Mouse (Mus musculus): ENCODE data around the gene Sh3gl2.

The Sh3gl2 gene

DNA sequence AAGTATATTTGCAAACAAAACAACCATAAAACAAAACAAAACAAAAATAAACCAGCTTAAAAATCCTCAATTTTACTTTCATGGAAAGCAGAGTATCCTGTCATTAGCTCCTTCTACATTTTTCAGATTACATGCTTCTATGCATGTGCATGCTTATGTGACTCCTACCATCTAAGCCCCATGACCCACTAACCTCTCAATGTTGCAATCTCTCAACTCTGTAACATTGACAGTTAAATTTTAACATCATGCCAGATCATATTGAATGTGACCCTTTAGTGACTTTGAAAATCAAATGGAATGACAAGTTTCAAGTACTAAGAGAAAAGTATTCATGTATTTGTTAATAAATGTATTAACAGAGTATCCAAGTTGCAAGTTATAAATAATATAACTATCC, 389.2 kb downstream of the Sh3gl2 start:
- DNase-seq (ENCODE audit: low read depth, low spot score), result no peak

GRCm38 (mm10) chr4:85613331-85613730, 408.4 kb downstream of the Sh3gl2 start:
- no peak for DNase-seq (ENCODE audit: low read depth, low spot score)

GRCm38 (mm10) chr4:85618746-85619145, 413.8 kb downstream of the Sh3gl2 start:
- no peak for DNase-seq (ENCODE audit: low read depth, low spot score)

DNA sequence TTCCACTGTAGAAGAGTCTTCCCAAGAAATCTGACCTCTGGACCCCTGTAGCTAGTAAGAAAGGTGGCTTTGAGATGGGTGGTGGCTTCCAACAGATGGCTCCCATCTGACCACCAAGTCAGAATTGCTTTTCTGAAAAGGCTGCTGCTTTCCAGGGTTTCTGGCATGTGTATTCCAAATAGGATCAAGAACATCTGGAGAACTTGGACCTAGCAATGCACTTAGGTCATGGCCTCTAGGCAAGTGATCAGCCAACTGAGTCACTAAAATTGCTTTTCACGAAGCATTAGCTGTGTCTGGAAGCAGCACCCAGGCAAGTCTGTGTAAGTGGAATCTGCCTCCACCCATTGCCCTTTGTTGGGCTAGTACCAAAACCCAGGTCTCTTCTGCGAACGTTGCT, 414.3 kb downstream of the Sh3gl2 start:
- no peak for DNase-seq (ENCODE audit: low read depth, low spot score)

- DNase-seq (ENCODE audit: low read depth, low spot score), result no peak
Observed at GRCm38 (mm10) chr4:85629381-85629780, 424.5 kb downstream of the Sh3gl2 start.

DNA sequence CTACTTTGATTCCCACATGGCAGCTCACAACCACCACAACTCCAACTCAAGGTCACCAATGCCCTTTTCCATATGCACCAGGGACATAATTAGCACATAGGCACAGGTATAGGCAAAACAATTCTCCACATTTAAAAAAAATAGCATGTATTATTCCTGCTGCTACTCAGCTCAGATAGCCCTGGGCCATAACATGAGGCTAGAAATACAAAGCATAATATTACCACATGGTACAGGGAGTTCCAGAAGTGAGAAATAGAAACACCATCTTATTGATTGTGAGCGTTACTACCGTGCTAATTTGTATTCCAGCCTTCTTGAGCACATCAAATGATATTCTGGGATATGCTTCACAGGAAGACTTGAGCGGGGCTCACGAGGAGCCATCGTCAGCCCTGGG, 464.3 kb downstream of the Sh3gl2 start:
- DNase-seq (ENCODE audit: low read depth, low spot score), result no peak

- no peak for DNase-seq (ENCODE audit: low read depth, low spot score)
Observed at GRCm38 (mm10) chr4:85669735-85670134, 464.8 kb downstream of the Sh3gl2 start.

- DNase-seq (ENCODE audit: low read depth, low spot score), result peak; percentile 1
Observed at GRCm38 (mm10) chr4:85672290-85672689, 467.4 kb downstream of the Sh3gl2 start.

- DNase-seq (ENCODE audit: low read depth, low spot score), result no peak
Observed at GRCm38 (mm10) chr4:85677621-85678020, 472.7 kb downstream of the Sh3gl2 start.

- no peak for DNase-seq (ENCODE audit: low read depth, low spot score)
Observed at GRCm38 (mm10) chr4:85686160-85686559, 481.2 kb downstream of the Sh3gl2 start.
